Mouse (Mus musculus) megakaryocyte, embryonic 14.5 days (primary cell): ENCODE results near the gene Actn2.

Experiments
- FLI1 ChIP-seq: IDR thresholded peaks from 2 replicates; pipeline ENCODE4 v1.6.1; 2012; ENCODE audit warnings: low read length, inconsistent platforms, mixed read lengths
- GATA1 ChIP-seq: IDR thresholded peaks from 3 replicates; pipeline ENCODE4 v1.6.1; 2012; ENCODE audit warnings: mixed read lengths, low read length, inconsistent platforms, borderline replicate concordance

- TF ChIP-seq FLI1 (no peak), GATA1 (no peak)
These were observed 46.8 kb downstream of the Actn2 start for GRCm38 (mm10) chr13:12293810-12294209.
